Mouse (Mus musculus) kidney, adult 8-10 months (tissue): ENCODE results near the gene Mark3.

ENCODE experiments used
- DNase-seq, 2 experiments: peaks; one replicate each; pipeline ENCODE4 v3.0.0; 2022

Gene Mark3

DNA sequence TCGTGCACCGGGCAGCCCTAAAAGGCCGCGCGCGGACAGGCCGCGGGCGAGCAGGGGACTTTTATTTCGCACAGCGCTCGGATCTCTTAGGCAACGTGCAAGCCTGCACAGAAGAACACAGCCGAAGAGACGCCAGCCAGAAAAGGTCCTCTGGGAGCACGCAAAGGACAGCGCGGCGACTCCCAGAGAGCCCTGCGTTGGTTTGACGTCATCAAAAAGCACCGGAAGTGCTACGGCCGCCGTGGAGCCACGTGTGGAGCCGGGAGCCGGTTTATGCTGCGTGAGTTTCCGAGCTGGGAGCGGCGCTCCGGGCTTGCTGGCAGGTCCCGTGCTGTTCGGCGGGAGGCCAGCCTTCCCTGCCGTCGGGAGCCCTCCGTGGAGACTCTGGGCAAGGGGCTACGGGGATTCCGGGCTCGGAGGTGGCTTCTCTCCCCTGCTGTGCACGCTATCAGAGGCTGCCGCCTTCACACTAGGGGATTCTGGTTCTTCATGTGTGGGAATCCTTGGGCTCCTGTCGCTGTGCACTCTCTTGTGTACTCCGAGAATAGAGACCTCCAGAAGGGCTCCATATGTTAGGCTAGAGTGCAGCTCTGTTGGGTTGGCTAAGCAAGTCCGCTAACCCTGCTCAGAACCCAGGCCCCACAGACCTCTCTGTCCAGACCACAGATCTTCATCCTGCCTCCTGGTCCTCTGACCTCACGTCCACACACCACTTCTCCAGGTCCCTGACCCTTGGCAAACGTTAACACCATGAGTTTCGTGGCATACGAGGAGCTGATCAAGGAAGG is 103.8 kb downstream of the Mark3 start, which contains the start of gene Trmt61a:
TSS of gene Trmt61a (plus strand) at position 224 of the 788 bp plus-strand sequence.
- DNase-seq = peak; percentile 87

DNA sequence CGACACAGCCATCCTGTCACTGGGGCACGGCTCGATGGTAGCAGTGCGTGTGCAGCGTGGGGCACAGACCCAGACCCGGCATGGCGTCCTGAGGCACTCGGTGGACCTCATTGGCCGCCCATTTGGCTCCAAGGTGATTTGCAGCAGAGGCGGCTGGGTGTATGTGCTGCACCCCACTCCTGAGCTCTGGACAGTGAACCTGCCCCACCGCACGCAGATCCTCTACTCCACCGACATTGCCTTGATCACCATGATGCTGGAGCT is 104.3 kb downstream of the Mark3 start:
- no peak for DNase-seq

DNA sequence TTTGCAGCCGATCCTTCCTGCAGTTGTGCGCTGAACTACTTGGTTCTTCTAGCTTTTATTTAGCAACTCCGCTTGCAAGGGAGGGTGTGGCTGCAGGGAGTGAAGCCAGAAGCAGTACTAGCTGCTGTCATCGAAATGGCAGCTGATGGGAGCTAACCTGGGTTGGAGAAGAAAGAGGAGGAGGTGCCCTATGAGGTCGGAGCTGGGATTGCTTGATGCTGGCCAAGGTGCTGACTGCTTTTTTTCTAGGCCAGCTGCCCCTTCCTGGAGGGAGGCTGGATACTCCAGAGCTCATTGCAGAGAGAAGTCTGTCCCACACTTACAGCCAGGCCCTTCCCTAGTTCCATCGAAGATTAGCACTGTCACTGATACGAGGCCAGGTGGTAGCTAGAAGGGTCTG is 104.7 kb downstream of the Mark3 start:
- DNase-seq = no peak

DNA sequence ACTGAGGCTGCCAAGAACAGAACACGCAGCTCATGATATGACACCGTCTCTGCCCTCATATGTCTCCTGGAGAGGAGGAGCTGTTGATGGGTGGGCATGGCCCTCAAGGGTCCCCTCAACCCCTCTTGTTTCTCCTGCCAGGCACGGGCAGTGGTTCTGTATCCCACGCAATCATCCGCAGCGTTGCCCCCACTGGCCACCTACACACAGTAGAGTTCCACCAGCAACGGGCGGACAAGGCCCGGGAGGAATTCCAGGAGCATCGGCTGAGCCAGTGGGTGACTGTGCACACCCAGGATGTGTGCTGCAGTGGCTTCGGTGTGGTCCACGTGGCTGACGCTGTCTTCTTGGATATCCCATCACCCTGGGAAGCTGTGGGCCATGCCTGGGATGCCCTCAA is 106.3 kb downstream of the Mark3 start:
- DNase-seq = no peak

DNA sequence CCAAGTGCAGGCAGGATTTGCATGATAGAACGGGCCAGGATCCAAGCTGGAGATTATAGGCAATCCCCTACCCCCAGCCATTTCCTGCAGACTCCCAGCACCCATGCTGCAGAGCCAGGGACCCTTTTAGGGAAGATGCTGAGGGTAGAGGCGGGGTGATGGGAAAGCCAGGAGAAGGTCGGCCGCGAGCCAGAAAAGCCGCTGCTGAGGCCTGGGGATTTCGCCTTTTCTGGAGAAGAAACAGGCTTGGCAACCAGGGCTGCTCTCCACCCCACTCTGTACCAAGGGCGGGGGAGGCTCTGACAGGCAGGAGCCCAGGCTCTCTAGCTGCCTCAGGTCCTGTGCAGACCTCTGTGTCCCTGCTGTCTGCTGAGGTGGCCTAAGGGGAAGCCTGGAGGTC is 107.0 kb downstream of the Mark3 start:
- no peak for DNase-seq

DNA sequence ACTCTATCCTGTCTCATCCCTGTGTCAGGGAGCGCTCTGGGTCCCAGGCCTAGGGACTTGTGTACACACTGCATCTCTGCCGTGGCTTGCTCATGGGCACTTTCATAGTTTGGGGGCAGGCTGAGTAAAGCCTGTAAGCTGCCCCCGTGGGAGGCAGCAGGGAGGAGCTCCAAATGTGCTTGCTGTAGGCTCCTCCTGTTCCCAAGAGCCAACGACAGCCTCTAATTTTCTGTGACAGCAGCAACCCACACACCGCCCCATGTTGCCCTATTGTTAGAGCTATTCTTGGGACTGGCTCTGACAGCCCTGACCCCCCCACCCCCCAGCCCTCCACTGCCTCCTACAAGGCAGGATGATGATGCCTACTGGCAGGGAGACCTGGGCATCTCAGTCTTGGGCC is 107.7 kb downstream of the Mark3 start:
- no peak for DNase-seq

DNA sequence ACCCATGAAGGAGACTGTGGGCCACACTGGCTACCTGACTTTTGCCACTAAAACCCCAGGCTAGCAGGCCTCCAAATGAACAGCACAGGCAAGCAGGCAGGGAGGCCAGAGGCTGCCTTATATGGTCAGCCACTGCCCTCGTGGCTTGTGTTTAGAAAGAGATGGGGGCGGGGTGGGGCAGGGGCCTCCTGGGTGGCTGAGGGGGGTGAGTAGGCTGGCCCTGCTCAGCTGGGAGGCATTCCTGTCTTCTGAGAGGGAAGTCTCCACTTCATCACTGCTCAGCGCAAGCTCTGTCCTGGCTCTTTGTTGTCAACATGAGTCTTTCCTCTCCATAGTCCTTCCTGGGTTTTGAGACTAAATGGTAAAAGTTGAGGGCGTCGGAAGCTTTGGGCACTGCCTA is 108.5 kb downstream of the Mark3 start:
- no peak for DNase-seq

DNA sequence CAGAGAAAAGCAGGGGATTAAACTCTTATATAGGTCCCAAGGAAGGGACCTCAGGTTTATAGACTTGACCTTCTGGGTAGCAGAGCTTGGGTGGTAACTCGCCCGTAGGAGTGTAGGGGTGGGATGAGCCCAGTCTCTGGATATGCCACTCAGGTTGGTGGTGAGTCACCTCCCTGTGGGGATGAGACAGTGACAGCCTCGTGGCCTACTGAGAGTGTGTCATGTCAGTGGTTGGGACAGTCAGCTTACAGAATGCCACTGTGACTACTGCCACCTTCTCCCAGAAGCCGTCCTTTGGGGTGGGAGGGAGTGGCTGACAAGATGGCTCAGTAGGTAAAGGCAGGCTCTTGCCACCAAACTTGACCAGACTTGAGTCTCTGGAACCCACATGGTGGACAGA is 112.1 kb downstream of the Mark3 start:
- no peak for DNase-seq

DNA sequence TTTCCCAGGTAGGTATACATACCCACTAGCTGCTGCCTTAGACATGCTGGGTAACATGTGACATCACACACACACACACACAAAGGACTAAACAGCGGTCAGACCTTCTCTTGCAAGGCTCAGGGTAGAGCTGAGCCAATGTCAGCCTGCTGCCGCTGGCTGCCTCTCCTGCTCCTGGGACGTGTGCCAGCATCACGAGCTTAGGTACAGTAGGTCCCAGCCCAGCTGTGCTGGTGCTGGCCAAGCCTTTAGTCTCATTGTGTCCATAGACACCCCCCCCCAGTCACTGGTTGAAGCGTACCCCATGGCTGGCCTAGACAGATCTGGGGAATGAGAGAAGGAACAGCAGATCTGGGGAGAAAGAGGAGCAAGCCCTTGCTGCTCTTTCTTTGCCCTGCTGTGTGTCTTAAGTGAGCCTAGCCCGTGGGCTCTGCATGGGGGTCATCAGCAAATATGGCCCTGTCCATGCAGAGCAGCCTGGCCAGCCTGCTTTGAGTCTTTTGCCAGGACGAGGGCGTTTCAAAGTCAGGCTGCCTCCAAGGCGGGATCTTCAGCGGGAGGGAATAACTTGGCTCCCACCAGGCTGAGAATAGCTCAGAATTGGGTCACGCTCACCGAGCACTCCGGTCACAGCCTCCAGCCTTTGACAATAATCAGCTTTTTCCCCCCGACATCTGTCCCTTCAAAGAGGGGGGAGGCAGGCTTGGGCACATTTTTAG is 113.2 kb downstream of the Mark3 start:
- DNase-seq = peak; percentile 92 to 94

DNA sequence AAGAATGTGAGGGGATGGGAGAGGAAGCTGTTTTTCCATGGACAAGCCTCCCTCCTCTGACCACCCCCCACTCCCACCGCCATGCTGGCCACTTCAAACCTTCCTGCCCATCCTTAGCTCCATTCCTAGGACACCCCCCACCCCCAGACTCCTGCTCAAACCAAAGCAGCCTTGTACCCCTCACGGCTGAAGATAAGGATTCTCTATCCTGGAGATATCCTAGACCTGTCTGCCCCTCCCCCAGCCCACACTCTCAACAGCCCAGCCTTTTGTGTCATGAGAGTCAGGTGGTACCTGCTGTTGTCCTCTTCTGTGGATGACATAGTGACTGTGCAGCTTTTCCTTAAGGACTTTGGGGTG is 113.7 kb downstream of the Mark3 start:
- DNase-seq = no peak

DNA sequence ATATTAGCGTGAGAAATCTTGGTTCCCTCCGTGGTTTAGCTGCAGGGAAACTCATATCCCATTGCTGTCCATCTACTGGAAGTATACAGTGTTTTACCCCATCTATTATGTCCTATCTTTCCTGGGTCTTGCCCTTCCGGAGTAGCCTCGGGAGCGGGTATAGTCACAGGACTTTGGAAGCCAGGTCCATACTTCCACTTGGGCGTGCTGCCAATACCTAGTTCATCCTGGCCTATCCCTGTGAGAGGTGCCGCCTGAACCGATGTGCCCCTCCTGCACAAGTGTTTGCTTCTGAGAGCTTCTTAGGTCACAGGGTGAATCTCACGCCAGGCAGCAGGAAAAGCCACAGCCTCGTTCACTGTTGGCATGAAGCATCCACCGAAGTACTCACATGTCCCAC is 115.1 kb downstream of the Mark3 start:
- DNase-seq = peak; percentile 67 to 69

DNA sequence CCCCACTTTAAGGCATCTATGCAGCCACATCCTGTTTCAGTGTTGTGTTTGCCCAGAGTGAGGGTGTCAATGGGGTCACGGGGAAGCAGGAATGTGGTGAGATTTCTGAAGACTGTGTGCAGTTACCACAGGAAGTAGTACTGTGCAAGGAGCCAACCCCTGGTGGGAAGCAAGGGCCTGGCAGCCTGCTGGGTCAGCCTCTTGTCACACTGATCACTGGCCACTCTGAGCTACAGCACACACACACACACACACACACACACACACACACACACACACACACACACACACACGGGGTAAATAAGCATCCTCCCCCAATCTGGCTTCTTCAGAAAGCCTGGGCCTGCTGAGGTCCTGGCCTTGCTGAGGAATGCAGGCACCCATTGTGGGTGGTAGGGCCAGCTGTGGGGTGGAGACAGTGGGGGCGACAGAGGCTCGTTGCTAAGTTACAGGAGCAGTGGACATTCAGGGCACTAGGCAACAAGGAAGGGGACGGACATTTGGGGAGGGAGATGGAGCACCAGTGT is 117.1 kb downstream of the Mark3 start:
- DNase-seq = no peak

DNA sequence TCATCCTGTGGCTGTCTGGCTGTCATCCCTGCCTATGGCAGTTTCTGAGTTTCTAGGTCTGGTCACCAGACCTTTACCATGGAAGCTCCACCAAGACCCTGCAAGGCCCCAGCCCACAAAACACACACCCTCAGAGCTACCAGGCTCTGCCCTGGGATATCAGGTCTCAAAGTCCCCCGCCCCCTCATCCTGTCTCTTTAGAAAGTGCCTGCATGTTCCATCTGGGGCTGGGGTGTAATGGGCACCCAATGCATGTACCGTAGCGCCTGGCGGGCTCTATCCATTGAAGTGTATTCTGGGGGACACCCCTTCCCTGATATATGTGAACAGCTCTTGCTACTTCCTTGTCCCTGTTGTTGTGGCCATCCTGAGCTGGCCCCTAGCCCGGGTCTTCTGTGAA is 118.6 kb downstream of the Mark3 start:
- DNase-seq = no peak

DNA sequence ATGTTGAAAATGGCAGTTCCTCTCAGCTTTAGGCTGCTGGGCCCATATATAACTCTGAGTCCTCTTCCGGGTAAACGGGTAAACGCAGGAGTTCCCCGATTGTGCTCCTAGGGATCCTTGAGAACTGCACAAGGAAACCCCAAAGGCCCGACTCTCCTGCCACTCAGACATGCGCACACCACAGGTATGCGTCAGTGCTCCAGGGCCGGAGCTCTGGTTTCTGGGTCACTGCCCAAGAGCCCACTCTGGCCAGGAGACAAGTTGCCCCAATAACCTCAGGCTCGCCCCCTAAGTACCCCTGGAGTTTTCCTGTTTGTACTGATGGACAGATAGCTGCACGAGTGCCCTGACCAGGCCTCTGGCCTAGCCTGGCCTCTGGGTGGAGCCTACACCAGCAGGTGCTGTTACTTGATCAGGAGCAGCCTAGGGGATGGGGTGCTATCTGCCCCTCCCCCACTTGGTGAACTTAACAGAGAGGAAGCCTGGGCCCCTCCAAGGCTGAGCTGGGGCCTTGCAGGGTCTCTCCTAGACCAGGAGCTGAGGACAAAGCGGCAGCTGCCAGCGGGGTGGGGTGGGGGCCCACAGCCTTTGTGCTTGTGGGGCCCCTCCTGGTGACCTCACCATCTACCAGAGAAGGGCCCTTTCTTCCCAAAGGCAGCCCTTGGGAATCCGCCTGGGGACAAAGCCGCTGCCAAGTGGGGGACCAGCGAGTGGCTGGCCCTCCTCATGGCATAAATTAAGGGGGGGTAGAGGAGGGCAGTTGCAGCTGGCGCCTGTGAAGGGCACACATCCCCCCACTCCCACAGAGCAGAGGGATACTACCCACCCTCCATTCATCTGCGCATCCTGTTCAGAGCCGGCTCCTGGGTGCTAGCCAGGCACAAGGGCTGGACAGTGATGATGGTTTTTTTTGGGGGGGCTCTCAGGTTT is 119.3 kb downstream of the Mark3 start:
- no peak for DNase-seq

DNA sequence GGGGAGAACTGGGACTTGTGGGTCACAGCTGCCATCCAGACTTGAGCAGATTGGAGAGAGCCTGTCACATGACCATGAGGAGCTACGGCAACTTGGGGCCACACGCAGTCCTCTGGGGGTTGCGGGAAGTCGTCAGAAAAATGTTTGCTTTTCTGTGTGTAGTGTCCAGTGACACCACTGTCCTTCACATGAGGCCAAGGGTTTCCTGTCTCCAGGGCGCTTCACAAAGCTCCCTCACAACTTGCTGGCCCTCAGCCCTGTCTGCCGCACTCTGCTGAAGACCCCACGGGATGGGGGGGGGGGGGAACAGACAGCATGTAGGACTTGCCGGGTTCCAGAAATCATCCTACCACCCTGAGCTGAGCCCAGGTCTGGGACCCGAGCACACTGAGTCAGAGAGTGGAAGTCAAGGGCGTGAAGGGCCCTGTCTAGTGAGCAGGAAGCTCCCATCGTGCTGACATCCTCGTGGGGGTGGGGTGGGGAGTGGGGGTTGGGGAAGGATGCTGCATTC is 120.0 kb downstream of the Mark3 start:
- DNase-seq = no peak

DNA sequence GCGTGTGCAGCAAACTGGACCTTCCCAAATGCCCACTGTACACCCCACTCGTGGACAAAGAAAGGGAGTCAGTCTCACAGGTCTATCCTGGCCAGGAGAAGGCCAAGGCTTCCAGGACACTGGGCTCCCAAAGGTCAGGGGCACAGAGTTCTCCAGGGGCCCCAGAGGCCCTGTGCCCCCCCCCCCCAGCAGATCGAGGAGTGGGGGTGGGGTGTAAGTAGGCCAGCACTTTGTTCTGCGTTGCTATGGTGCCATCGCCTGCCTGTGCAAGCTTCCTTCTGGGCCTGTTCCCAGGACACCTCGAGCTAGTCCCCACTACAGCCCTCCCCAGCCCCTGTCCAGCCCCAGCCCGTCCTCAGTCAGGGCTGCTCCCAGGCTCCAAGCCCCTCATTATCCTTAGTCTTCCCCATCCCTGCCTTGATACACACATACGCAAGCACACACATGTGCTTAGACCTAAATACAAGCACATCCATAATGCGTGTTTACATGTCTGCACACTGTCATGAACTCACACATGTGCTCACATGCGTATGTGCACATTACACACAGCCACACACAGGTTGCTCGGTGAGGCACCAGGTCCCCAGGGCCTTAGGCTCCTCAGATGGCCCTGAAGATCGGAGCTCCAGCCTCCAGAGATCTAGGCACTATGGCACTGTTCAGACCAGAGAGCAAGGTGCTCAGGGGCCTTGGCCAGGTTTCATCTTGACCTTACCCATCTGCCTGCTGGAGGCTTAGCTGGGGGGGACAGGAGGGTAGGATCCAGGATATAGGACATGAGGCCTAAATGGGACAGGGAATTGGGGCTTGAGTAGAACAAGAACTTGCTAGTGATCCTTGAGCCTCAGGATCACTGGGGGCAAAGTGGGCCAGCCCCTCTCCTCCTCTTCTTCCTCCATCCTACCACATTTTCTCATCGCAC is 120.8 kb downstream of the Mark3 start:
- DNase-seq = no peak

DNA sequence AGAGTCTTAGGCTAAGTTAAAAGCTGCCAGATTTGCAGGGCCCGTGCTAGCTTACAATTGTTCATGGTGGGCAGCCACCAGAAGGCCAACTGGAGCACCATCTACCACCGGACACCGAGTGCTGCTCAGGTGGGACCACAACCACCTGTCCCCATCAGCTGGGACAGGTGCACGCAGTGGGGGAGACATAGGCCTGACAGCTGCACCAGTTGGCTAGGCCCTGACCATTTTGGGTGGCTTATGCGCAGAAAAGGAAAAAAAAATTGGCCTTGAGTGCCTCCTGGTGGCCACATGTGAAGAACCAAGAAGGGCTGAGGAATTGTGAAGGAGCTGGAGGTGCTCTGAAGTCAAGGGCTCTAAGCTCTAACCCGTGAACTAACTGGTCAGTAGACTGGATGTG is 121.9 kb downstream of the Mark3 start:
- DNase-seq = peak; percentile 67 to 79

DNA sequence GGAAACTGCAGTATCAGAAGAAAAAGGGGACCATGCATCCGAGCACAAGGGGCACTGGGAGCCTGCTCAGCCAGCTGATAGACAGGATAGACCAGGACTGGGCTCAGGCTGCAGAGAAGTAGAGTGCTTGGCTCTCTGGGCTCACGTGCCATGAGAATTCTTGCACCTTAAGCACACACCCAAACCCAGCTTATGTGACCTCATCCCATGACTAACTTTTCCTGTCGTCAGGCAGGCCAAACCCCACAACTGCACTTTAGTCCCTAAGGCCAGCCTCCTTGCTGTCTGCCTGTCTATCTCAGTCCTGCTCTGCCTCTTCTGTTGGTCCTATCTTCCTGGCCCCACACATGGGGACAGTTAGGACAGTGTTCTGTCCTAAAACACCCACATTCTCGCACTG is 123.4 kb downstream of the Mark3 start:
- DNase-seq = no peak

DNA sequence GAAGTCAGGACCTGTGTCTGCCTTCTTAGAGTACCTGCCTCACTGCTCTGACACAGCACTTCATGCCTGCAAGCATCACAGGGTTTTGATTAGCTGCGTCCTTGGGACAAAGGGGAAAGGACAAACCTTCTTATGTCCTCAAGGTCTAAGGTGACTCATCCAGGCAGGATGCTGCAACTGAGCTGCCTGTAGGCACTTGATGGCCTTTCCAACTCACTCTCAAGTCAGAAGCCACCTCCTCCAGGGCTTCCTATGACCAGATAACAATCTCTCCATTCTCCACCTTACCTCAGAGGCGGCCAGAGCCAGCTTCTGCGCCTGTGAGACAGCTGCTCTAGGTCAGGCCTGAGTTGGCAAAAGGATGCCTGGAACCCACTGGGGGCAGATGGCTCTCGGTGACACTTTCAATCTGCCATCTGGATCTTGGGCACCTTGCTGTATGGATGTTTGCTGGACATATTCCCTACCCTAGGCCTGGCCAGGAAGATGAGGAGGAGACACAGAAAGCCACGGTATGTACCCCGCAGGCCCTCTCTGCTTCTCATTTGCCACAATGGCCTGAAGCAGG is 124.1 kb downstream of the Mark3 start:
- DNase-seq = no peak

DNA sequence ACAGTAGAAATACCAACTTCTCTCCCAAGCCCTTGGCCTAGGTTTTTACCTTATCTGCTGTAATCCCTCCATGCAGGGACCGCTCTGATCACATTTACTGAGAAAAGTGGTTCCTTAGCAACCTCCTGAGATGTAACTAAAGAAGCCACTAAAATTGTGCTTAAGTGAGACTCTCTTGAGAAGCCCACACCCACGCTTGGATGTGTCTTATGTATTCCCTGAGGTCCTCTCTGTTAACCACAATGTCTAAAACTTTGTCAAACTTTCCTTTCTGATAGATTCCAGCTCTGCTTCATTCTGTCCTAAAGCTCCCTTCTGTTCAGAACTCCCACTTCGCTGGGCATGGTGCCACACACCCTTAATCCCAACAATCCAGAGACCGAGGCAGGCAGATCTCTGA is 125.2 kb downstream of the Mark3 start:
- no peak for DNase-seq

DNA sequence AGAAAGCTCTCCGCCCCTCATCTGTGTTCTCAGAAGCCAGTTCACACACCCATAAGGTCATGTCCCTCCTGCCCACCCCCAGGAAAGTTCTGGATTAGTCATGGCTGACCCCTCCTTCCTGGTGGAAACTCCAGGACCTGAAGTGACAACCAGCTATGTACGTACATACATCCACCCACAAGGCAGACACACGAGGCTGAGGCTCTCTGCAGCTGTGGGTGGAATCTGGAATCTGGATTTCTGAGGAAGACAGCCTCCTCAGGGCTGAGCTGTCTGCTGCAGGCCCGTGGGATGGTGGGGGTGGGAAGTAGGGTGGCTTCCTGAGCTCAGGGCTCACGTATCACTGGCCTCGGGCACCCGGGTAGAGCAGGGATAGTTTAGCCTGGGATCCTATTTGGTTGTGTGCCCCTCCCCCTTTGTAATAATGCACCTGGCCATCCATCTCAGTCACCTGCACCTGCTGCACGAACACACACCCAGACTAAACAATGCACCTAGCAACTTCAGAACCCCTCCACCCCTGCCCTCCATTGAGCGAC is 126.7 kb downstream of the Mark3 start:
- no peak for DNase-seq

DNA sequence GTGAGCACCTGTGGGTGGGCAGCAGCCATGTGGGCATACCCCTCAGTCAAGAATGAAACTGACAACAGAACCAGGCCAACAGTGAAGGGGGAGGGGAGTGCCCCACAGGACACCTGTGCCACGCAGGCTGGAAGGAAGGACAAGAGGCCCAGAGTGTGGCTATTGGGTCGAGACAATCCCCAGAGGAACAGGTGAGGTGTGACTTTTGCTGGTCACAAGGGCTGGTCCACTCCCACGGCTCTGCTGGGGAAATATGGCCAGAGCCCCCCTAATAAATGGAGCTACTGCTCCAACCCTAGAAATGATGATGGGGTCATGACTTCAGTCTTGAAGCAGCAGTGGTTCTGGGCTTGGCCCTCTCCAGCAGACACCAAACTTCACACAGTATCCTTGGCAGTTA is 129.0 kb downstream of the Mark3 start:
- DNase-seq = no peak
